Mouse (Mus musculus) kidney, embryonic 15.5 days (tissue): Measurements from ENCODE around the gene Psme3. TPM values are rescaled to one million over a fixed set of nuclear protein-coding genes. Genes with fewer than 3 reads are reported as not detected.

ENCODE experiments used
- ATAC-seq: fragments of 200-750 bp; cut with Nextera tagmentation; replicated peaks from 2 replicates; pipeline ENCODE4 v1.8.0; 2017; ENCODE audit warnings: moderate TSS enrichment; ENCODE audit not compliant: low FRiP score
- H3K27ac ChIP-seq: fragments of 300-500 bp; sonication (generic); 2 replicates; pipeline ENCODE4 v1.5.1; 2015; ENCODE audit warnings: mild to moderate bottlenecking, inconsistent platforms
- H3K27me3 ChIP-seq: fragments of 300-500 bp; sonication (generic); 2 replicates; pipeline ENCODE4 v1.6.1; 2015; ENCODE audit warnings: inconsistent platforms
- H3K36me3 ChIP-seq: fragments of 300-500 bp; sonication (generic); 2 replicates; pipeline ENCODE4 v1.6.1; 2015; ENCODE audit warnings: inconsistent platforms
- H3K4me1 ChIP-seq: fragments of 300-500 bp; sonication (generic); 2 replicates; pipeline ENCODE4 v1.6.1; 2015; ENCODE audit warnings: inconsistent platforms
- H3K4me2 ChIP-seq: fragments of 300-500 bp; sonication (generic); 2 replicates; pipeline ENCODE4 v1.6.1; 2015; ENCODE audit warnings: moderate library complexity, mild to moderate bottlenecking, inconsistent platforms
- H3K4me3 ChIP-seq: fragments of 300-500 bp; sonication (generic); replicated peaks from 2 replicates; pipeline ENCODE4 v1.5.1; 2015; ENCODE audit warnings: mild to moderate bottlenecking, inconsistent platforms
- H3K9ac ChIP-seq: fragments of 300-500 bp; sonication (generic); 2 replicates; pipeline ENCODE4 v1.6.1; 2015; ENCODE audit warnings: mild to moderate bottlenecking, inconsistent platforms
- H3K9me3 ChIP-seq: fragments of 300-500 bp; sonication (generic); replicated peaks from 2 replicates; pipeline ENCODE4 v1.6.1; 2016; ENCODE audit warnings: inconsistent platforms
- WGBS: fragments of 180-500 bp; shearing (Covaris S2); methylation state at CpG from one replicate; pipeline ENCODE4 v1.1.7; 2015; ENCODE audit warnings: mixed read lengths; 5-methylcytosine and 5-hydroxymethylcytosine counted together
- polyA plus RNA-seq: library from polyadenylated mRNA; unstranded; fragments of >200 nt; fragmentation: Nextera tagmentation; extraction: Ambion mirVana; gene quantifications from 2 replicates; pipeline ENCODE4 v1.2.1, GENCODE M21; 2015

Gene Psme3
- 153 and 156 TPM in 2 replicates for polyA plus RNA-seq

DNA sequence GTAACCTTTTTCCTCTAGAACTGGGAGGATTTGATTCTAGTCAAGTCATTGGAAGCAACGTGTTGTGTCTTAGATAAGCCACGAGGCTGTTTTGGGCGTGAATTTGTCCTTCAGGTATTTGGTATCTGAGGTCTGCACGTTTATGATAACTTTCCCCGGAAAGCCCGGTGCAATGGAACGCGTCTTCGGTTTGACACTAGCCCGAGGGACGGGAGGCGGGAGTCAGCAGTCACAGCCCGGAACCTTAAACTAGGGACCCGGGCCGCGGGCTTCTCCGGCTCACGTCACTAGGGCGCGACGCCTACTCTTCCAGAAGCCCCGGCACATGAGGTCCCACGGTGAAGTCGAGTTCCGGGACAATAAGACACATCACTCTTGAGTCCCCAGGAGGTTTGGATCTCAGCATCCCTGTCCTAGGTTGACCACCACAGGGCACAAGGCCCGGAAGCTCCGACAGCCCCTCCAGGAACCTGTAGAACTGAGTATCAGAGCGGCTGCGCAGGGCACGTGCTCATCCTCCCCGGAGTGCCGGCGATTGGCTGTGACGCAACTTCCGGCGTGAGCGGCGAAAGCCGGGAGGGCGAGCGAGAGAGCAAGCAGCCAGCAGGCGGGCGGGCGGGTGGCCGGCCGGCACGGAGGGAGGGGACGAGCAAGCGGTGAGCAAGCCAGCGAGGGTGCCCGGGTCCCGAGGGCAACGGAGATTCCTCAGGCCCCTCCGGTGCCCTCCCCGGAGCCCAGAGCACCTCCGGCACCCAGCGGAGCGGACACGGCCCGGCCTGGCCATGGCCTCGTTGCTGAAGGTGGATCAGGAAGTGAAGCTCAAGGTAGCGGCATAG is at the start of gene Psme3:
Psme3 (plus strand) TSS at position 549 of the 836 bp plus-strand sequence.
- peak within 1 kb of the TSS; percentile 84 for H3K9ac ChIP-seq
- under 1% methylated on average over 62 of the region's 62 CpGs for WGBS
- peak within 1 kb of the TSS; percentile 87 for H3K27ac ChIP-seq
- no peaks in the 10 kb centered on the region for H3K9me3 ChIP-seq
- peak within 1 kb of the TSS; percentile 99 for H3K4me3 ChIP-seq
- H3K4me2 ChIP-seq, result peak within 1 kb of the TSS; percentile 92
- peaks cover 18% of the 10 kb centered on the region for H3K4me1 ChIP-seq
- H3K27me3 ChIP-seq, result no peaks in the 10 kb centered on the region
- ATAC-seq, result peak; percentile 93
- H3K36me3 ChIP-seq, result peaks cover 35% of the 10 kb centered on the region

DNA sequence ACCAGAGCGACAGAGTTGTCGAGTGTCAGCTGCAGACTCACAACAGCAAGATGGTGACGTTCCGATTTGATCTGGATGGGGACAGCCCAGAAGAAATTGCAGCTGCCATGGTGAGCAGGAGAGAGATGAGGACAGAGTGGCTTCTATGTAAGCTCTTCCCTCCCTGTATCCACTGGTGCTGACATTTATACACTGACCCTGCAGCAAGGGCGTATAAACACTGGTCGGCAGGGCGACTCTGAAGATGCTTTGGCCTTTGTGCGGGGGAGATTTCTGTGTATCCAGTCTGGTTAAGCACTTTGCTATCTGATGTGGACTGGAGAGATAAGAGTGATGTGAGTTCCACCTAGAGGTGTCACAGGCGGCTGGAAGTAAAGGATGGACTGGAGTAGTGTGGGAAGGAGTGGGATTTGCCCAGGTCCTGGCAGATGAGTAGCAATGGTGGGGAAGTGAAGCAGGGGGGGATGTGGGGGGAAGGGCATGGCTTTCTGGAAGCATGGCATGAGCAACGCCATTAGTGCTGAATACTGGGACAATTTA is 46.4 kb upstream of the Psme3 start:
- no peak; the same call in 1 of the 2 replicates for ATAC-seq
- Histone ChIP-seq H3K4me3 (no peak overlapping the region), H3K4me2 (0 out of 2 replicates have a peak overlapping the region, but pooled peaks have one; percentile 14), H3K9me3 (no peaks in the 10 kb centered on the region), H3K9ac (no peak overlapping the region), H3K27ac (no peak overlapping the region), H3K27me3 (peaks cover 18% of the 10 kb centered on the region), H3K36me3 (peaks cover 25% of the 10 kb centered on the region), H3K4me1 (peaks cover 26% of the 10 kb centered on the region)
- WGBS, result 13% methylated on average over 10 of the region's 10 CpGs

DNA sequence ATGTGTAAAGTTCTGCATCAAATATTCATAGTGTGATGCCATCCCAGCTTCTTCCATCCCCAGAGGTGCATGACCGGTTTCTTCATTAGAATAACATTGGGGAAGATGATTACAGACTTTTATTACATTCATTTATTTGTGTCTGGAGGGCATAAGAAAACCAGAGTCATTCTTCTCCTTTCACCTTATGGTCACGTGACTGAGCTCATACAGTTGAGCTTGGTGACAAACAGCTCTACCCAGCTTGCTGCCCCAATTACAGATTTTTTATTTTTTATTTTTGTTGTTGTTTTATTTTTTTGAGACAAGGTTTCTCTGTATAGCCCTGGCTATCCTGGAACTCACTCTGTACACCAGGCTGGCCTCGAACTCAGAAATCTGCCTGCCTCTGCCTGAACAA is 43.6 kb upstream of the Psme3 start:
- no peak for ATAC-seq
- Histone ChIP-seq H3K4me3 (no peak overlapping the region), H3K27me3 (no peaks in the 10 kb centered on the region), H3K36me3 (peaks cover 37% of the 10 kb centered on the region), H3K27ac (no peak overlapping the region), H3K4me1 (peaks cover 35% of the 10 kb centered on the region), H3K9ac (no peak overlapping the region), H3K9me3 (no peaks in the 10 kb centered on the region), H3K4me2 (no peak overlapping the region)
- WGBS, result 85% methylated on average over 3 of the region's 3 CpGs

DNA sequence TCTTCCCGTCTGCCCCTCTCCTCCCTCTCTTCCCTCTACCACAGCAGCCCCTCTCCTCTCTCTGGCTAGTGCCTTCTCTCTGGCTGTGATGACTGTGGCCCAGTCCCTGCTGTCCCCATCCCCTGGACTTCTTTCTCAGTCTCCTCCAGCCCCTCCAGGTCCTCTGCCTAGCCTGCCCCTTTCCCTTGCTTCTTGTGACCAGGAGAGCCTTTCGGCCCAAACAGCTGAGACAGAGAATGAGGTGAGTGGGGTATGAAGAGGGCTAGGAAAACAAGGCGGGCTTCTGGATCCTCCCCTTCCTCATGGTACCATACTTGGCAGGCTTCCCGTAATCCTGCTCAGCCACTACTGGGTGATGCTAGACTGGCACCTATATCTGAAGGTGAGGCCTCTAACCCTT is 40.7 kb upstream of the Psme3 start:
- Histone ChIP-seq H3K4me1 (peaks cover 41% of the 10 kb centered on the region), H3K27me3 (no peaks in the 10 kb centered on the region), H3K4me3 (no peak overlapping the region), H3K9me3 (no peaks in the 10 kb centered on the region), H3K36me3 (peaks cover 31% of the 10 kb centered on the region), H3K27ac (no peak overlapping the region), H3K4me2 (no peak overlapping the region), H3K9ac (no peak overlapping the region)
- ATAC-seq, result no peak
- 79% methylated on average over 4 of the region's 4 CpGs for WGBS

DNA sequence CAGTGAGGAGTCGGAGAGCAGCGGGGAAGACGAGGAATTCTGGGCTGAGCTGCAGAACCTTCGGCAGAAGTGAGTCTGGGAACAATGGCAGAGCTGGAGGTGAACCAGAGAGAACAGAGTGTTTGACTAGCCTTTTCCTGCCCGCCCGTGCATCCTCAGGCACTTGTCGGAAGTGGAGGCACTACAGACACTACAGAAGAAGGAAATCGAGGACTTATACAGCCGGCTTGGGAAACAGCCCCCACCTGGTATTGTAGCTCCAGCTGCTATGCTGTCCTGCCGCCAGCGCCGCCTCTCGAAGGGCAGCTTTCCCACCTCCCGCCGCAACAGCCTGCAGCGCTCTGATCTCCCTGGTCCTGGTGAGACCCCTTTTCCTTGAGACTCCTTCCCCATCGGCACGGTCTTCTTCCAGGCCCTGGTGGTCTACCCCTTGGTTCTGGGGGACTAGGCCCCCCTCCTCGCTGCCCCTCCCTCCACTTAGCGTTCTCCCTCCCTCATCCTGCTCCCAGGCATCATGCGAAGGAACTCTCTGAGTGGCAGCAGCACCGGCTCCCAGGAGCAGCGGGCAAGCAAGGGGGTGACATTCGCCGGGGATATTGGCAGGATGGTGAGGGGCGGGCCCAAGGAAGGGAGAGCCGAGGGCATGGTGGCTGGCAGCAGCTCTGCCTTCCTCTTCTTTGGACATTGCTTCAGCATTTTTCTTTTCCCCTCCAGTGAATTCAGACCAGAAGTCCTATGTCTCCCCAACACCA is 39.5 kb upstream of the Psme3 start:
- Histone ChIP-seq H3K4me3 (peak overlapping the region; percentile 72), H3K4me1 (peaks cover 50% of the 10 kb centered on the region), H3K27me3 (no peaks in the 10 kb centered on the region), H3K9me3 (no peaks in the 10 kb centered on the region), H3K27ac (peak overlapping the region; percentile 89), H3K4me2 (peak overlapping the region; percentile 73), H3K36me3 (peaks cover 28% of the 10 kb centered on the region), H3K9ac (0 out of 2 replicates have a peak overlapping the region, but pooled peaks have one; percentile 24)
- WGBS, result 37% methylated on average over 27 of the region's 27 CpGs
- no peak for ATAC-seq

DNA sequence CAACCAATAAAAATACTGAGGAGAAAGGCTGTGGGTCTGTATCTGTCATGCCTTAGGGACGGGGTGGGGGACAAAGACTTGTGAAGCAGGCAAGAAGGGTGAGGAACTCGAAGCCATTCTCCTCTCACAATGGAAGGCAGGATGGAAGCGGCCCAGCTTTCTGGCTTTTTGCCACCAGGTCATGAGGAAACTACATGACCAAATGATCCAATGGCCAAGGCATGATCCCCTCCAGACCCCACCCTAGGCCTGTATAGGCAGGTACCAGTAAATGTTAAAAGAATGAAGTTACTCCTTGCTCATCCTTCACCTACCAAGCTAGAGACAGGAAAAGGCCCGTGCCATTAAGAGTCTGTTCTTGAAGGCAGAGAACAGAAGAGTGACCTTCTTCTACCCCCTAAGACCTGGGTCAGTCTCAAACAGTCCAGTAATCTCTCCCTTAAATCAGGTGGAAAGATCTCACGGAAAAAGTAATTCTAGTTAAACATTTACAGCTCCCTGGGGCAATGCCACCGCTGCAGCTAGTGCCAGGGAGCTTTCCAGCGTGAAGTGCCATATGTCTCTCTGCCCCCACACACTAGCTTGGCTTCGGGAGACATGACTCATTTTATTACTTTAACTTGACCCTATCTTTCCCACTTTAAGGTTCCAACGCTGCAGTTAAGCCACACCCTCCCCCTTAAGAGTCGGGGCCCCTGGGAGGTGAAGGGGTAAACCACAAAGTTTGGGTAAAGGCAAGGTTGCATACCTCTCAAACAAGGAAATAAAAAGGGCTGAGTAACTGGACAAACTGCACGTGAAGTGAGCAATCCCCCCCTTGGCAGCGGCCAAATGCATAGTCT is 38.4 kb upstream of the Psme3 start:
- WGBS, result 36% methylated on average over 12 of the region's 12 CpGs

DNA sequence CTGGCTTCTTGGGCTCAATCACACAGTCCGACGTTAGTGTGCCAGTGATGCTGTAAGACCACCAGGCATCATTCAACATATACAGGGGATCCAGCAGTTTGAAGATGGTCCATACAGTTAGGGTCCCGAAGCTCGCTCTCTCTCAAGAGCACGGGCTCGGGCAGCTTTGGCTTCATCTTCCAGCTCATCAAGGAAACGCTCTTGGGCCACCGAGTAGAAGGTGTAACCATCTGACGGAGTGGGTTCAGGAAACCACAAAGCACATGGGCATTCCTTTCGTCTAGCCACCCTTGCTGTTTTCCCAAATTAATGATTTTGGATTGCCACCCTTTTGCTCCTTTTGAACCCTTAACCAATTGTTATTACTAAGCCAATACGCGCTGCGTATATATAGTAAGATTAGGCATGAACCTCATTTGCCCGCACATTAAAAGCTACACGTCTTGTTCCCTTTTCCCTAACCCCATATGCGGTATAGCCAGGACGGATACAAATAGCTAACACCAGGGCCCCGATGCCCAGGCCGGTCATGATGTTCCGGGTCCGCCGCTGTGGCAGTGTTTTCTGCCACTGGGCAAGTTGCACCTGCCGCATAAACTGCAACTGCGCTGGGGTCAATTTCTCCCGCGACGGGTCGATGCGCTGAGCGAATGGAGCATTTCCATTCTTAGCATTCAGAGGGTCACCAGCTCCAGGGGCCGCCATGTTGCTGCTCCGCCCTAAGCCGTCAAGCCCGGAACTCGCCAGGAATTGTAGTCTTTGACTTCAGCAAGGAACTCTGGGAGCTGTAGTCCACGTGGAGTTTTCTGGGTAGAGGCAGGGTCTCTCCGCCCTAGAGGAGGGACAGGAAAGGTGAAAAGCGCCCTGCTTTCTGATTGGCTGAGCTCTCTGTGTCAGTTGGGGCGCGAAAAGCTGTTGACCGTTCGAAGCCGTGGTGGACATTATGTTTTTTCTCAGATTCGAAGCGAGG is 37.5 kb upstream of the Psme3 start, which contains the start of the genes Cntd1 and Coa3:
Cntd1 (plus strand) TSS at position 790 of the 970 bp plus-strand sequence.
Coa3 (minus strand) TSS at position 892 of the 970 bp plus-strand sequence.
- peak; percentile 87 for ATAC-seq
- Histone ChIP-seq H3K9ac (peak within 1 kb of the TSS; percentile 74), H3K4me1 (peaks cover 60% of the 10 kb centered on the region), H3K27me3 (no peaks in the 10 kb centered on the region), H3K4me2 (peak within 1 kb of the TSS; percentile 73), H3K9me3 (no peaks in the 10 kb centered on the region), H3K4me3 (peak within 1 kb of the TSS; percentile 72), H3K36me3 (peaks cover 23% of the 10 kb centered on the region), H3K27ac (peak within 1 kb of the TSS; percentile 89)
- 7% methylated on average over 45 of the region's 45 CpGs for WGBS

More for the DNA sequence above, 38.4 kb upstream of the Psme3 start:
- Histone ChIP-seq H3K9me3 (no peaks in the 10 kb centered on the region), H3K27ac (peak overlapping the region; percentile 89), H3K36me3 (peaks cover 25% of the 10 kb centered on the region), H3K9ac (peak overlapping the region; percentile 74; the same call in 1 of the 2 replicates), H3K4me3 (peak overlapping the region; percentile 72), H3K4me2 (peak overlapping the region; percentile 73), H3K27me3 (no peaks in the 10 kb centered on the region), H3K4me1 (peaks cover 51% of the 10 kb centered on the region)
- peak; percentile 30 for ATAC-seq

DNA sequence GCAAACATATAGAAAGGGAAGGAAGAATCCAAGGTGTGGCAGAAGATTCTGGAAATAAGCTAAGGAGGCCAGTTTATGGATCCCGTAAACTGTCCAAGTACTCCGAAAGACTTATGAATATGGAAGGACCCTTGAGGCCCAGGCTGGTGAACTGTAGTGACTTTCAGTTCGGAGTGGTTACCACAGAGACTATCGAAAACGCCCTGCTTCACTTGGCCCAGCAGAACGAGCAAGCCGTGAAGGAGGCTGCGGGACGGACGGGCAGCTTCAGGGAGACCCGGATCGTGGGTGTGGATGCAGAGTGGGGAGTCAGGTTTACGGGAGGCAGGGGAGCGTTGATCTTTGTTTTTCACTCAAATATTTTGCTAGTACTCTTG is 36.8 kb upstream of the Psme3 start:
- Histone ChIP-seq H3K27me3 (no peaks in the 10 kb centered on the region), H3K4me1 (peaks cover 67% of the 10 kb centered on the region), H3K9me3 (no peaks in the 10 kb centered on the region), H3K9ac (peak overlapping the region; percentile 23; the same call in 1 of the 2 replicates), H3K4me3 (peak overlapping the region; percentile 72), H3K4me2 (peak overlapping the region; percentile 73), H3K36me3 (peaks cover 18% of the 10 kb centered on the region; the same call in 1 of the 2 replicates), H3K27ac (0 out of 2 replicates have a peak overlapping the region, but pooled peaks have one; percentile 23)
- WGBS, result 47% methylated on average over 14 of the region's 14 CpGs
- no peak for ATAC-seq

DNA sequence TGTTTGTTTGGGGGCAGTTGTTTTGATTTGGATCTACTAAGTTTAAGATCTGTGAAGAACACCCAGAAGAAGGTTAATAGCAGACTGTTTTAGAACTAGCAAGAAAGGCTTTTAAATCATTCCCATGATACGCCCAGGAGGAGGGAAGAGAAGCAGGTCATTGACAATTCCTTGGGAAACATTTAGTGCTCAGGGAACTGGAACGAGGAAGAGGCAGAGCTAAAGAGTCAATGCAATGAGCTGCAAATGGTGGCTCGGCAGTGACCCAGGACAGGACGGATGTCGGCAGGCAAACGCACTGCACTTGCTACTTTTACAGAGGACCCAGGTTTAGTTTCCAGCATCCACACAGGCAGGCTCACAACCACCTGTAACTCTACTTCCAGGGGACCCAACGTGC is 35.2 kb upstream of the Psme3 start:
- 18% methylated on average over 7 of the region's 7 CpGs for WGBS
- H3K9ac ChIP-seq, result no peak overlapping the region

DNA sequence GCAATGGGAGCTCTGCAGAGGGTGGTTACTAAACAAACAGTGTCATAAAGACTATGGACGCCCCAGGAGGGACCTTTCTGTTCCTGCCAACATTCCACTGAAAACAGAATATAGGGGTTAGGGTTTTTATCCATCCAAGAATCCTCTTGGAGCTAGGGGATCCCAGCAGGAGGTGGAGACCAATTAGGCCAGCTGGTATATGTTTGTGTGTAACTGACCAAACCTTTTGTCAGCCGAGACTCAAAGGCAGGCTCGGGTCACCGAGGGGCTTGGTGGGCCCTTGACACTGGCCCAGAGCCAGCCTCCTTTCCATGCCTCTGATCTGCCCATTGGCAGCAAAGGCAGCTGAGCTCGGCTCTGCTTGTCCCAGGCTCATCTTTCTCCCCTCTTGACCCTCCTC is 33.1 kb upstream of the Psme3 start:
- Histone ChIP-seq H3K9me3 (no peaks in the 10 kb centered on the region), H3K9ac (no peak overlapping the region), H3K36me3 (peaks cover 17% of the 10 kb centered on the region), H3K4me3 (no peak overlapping the region), H3K27me3 (no peaks in the 10 kb centered on the region), H3K27ac (peak overlapping the region; percentile 77), H3K4me1 (peaks cover 49% of the 10 kb centered on the region), H3K4me2 (no peak overlapping the region)
- ATAC-seq, result no peak
- WGBS, result 20% methylated on average over 5 of the region's 5 CpGs

More for the DNA sequence above, 35.2 kb upstream of the Psme3 start:
- peaks cover 18% of the 10 kb centered on the region; the same call in 1 of the 2 replicates for H3K36me3 ChIP-seq
- H3K4me1 ChIP-seq, result peaks cover 69% of the 10 kb centered on the region
- 0 out of 2 replicates have a peak overlapping the region, but pooled peaks have one; percentile 30 for H3K4me2 ChIP-seq
- H3K4me3 ChIP-seq, result no peak overlapping the region
- H3K27ac ChIP-seq, result peak overlapping the region; percentile 41; the same call in 1 of the 2 replicates
- no peaks in the 10 kb centered on the region for H3K9me3 ChIP-seq
- no peak for ATAC-seq
- H3K27me3 ChIP-seq, result no peaks in the 10 kb centered on the region
